Mouse (Mus musculus): ENCODE results near the gene Zcchc13.

GRCm38 (mm10) chrX:103616162-103616535, 14.2 kb upstream of the Zcchc13 start:
- no peak for TF ChIP-seq CTCF (IDR thresholded peaks at IDR 0.05; ENCODE audit: low read depth)
- TF ChIP-seq EP300 (IDR thresholded peaks at IDR 0.05; ENCODE audit: low read depth), result no peak

All from liver, embryonic 14.5 days (tissue).